Mouse (Mus musculus) hindbrain, embryonic 10.5 days (tissue): ENCODE results near the gene Polr2l. TPM values are rescaled to one million over a fixed set of nuclear protein-coding genes. Genes with fewer than 3 reads are reported as not detected.

Source experiments
- DNase-seq: peaks from one replicate; pipeline ENCODE4 v3.0.0-alpha.2; 2017; ENCODE audit warnings: low spot score
- H3K27ac ChIP-seq: fragments of 300-500 bp; sonication (generic); 2 replicates; pipeline ENCODE4 v1.5.1; 2016; ENCODE audit warnings: mild to moderate bottlenecking, moderate library complexity
- H3K27me3 ChIP-seq: fragments of 300-500 bp; sonication (generic); 2 replicates; pipeline ENCODE4 v1.6.1; 2016; ENCODE audit warnings: mild to moderate bottlenecking; ENCODE audit not compliant: poor library complexity, insufficient read depth, severe bottlenecking
- H3K36me3 ChIP-seq: fragments of 300-500 bp; sonication (generic); 2 replicates; pipeline ENCODE4 v1.6.1; 2016; ENCODE audit warnings: mild to moderate bottlenecking, moderate library complexity
- H3K4me1 ChIP-seq: fragments of 300-500 bp; sonication (generic); replicated peaks from 2 replicates; pipeline ENCODE4 v1.6.1; 2016; ENCODE audit warnings: mild to moderate bottlenecking
- H3K4me3 ChIP-seq: fragments of 300-500 bp; sonication (generic); 2 replicates; pipeline ENCODE4 v1.5.1; 2016; ENCODE audit warnings: mild to moderate bottlenecking, moderate library complexity
- H3K9me3 ChIP-seq: fragments of 300-500 bp; sonication (generic); 2 replicates; pipeline ENCODE4 v1.6.1; 2016; ENCODE audit warnings: mild to moderate bottlenecking, moderate library complexity
- WGBS: fragments of 180-500 bp; shearing (Covaris S2); methylation state at CpG from one replicate; pipeline ENCODE4 v1.1.7; 2016; 5-methylcytosine and 5-hydroxymethylcytosine counted together
- polyA plus RNA-seq: library from polyadenylated mRNA; unstranded; fragments of >200 nt; fragmentation: Nextera tagmentation; extraction: Ambion mirVana; gene quantifications from 2 replicates; pipeline ENCODE4 v1.2.1, GENCODE M21; 2016

The Polr2l gene
- polyA plus RNA-seq, result 89.5 and 90.0 TPM in 2 replicates

DNA sequence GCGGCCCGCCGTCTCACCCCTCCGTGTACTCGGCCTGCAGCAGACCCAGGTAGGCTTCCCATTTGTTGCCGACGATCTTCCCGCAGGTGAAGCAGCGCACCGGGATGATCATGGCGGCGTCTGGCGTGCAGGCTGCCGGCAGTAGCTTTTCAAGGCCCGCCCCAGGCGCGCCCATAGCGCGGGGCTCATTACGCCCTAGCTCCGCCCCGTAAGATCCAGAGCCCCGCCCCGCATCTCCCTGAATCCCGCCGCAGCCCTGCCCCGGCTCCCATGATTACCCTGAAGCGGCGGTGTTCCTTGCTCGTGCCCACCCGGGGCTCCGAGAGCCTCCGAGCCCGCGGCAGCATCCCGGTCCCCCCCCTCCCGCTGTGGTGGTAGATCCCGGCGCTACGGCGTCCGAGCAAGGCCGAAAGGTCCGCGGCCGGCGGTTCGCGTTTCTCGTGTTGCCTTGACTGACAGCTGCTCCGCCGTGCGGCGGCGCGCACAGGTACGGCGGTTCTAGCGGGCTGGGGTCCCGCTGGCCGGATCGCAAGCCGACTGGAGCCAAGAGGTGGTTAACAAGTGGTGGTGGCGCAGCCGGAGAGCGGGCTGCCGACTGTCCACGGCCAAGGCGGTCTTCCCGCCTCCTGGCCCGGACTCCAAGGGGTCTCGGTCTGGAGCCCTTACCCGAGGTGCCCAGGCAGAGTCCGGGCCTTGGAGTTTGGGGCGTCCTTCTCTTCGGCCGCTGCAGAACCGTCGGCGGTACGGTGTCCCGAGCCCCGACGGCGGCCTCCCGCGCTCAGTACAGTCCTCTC is at the start of gene Polr2l, which contains the start of gene Tspan4:
TSS of gene Polr2l (minus strand) at position 122 of the 794 bp plus-strand sequence.
TSS of gene Tspan4 (plus strand) at position 230 of the 794 bp plus-strand sequence.
- Histone ChIP-seq H3K4me1 (peaks cover 51% of the 10 kb centered on the region), H3K27me3 (peaks cover 26% of the 10 kb centered on the region), H3K4me3 (peak within 1 kb of the TSS; percentile 65), H3K36me3 (peaks cover 28% of the 10 kb centered on the region), H3K9me3 (no peaks in the 10 kb centered on the region), H3K27ac (peak within 1 kb of the TSS; percentile 99)
- peak; percentile 90 for DNase-seq
- under 1% methylated on average over 87 of the region's 87 CpGs for WGBS

DNA sequence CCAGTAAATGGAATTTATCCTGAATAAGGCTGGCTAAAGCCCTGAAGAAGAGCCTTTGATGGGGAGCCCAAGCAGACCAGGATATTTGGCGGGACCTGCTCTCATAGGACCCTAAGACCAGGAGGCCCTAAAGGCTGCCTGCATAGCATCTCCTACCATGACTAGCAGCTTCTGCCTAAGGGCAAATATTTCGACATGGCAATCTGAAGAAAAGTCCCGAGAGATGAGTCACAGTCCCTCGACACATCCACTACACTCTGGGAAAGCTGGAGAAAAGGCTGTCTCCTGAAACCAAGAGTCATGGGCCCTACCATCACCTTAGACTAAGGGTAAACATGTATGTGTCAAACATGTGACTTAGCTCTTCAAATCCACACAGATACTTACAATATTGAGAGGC is 49.3 kb upstream of the Polr2l start:
- Histone ChIP-seq H3K4me1 (0 out of 2 replicates have a peak, but pooled peaks cover 3% of the 10 kb centered on the region), H3K9me3 (no peaks in the 10 kb centered on the region), H3K27me3 (no peaks in the 10 kb centered on the region), H3K36me3 (peaks cover 30% of the 10 kb centered on the region), H3K4me3 (no peak overlapping the region), H3K27ac (no peak overlapping the region)
- 91% methylated on average over 4 of the region's 4 CpGs for WGBS
- no peak for DNase-seq

DNA sequence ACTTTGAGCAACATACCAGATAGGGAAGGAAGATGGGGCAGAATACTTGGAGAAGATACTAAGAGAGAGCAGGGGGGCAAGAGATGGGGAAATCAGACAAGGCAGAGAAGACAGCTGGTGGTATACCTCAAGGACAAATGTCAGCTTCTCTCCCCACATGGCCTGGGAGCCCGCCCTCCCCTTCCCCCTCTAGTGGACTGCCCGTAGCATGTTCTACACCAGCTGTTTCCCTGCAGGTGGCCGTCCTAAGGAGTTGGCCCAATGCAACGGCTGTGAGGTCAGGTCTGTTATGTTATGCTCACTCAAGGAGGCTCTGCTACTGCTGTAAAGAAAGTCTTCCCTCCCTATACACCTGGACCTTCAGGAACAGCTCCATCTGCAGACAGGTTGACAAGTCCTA is 48.1 kb upstream of the Polr2l start:
- DNase-seq, result no peak
- H3K9me3 ChIP-seq, result no peaks in the 10 kb centered on the region
- H3K27me3 ChIP-seq, result no peaks in the 10 kb centered on the region
- H3K27ac ChIP-seq, result no peak overlapping the region
- H3K36me3 ChIP-seq, result peaks cover 19% of the 10 kb centered on the region
- no peak overlapping the region for H3K4me3 ChIP-seq
- 0 out of 2 replicates have a peak, but pooled peaks cover 3% of the 10 kb centered on the region for H3K4me1 ChIP-seq
- WGBS, result 38% methylated on average over 4 of the region's 4 CpGs

DNA sequence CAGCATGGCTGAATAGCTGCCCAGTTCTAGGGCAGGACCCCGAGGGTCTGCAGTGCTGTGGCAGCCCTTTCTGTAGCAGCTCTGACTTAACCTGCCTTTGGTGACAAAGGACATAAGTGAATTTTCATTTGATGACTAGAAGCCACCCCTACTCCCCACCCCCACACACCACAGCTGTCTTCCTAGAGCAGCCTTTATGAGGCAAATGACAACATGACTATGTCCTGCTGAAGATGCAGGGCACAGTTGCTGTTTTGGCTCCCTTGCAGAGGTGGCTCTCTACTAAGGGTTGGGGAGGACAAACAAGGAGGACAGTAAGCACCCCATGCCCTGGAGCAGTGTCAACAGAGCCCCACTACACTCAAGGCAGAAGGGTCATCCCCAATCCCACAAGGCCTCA is 44.9 kb upstream of the Polr2l start:
- peaks cover 22% of the 10 kb centered on the region for H3K36me3 ChIP-seq
- no peaks in the 10 kb centered on the region for H3K9me3 ChIP-seq
- WGBS, result 91% methylated on average over 1 of the region's 1 CpGs

DNA sequence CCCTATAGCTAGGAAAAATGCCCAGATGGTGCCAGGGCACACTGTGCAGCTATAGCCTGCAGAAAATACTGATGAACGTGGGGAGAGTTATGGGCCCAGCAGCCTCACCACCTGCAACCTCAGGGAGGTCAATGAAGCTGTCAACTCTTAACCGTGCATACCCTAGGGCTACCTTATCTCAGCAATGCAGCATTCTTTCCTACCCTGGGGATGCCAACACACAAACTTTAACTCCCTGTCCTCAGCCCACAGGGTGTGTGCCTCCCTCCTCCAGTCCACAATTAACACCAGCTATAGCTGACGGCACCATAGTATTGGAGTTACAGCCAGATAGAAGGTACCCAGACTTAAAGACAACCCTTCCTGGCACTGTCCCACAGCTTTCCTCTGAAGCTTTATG is 44.0 kb upstream of the Polr2l start:
- 81% methylated on average over 3 of the region's 3 CpGs for WGBS
- 0 out of 2 replicates have a peak, but pooled peaks cover 3% of the 10 kb centered on the region for H3K4me1 ChIP-seq
- no peak for DNase-seq
- 0 out of 2 replicates have a peak overlapping the region, but pooled peaks have one; percentile 16 for H3K27ac ChIP-seq
- H3K27me3 ChIP-seq, result no peaks in the 10 kb centered on the region
- no peak overlapping the region for H3K4me3 ChIP-seq
- H3K9me3 ChIP-seq, result no peaks in the 10 kb centered on the region
- peaks cover 27% of the 10 kb centered on the region for H3K36me3 ChIP-seq

More for the DNA sequence above, 44.9 kb upstream of the Polr2l start:
- 0 out of 2 replicates have a peak, but pooled peaks cover 3% of the 10 kb centered on the region for H3K4me1 ChIP-seq
- H3K27me3 ChIP-seq, result no peaks in the 10 kb centered on the region
- no peak for DNase-seq
- no peak overlapping the region for H3K4me3 ChIP-seq
- H3K27ac ChIP-seq, result peak overlapping the region; percentile 25; the same call in 1 of the 2 replicates

DNA sequence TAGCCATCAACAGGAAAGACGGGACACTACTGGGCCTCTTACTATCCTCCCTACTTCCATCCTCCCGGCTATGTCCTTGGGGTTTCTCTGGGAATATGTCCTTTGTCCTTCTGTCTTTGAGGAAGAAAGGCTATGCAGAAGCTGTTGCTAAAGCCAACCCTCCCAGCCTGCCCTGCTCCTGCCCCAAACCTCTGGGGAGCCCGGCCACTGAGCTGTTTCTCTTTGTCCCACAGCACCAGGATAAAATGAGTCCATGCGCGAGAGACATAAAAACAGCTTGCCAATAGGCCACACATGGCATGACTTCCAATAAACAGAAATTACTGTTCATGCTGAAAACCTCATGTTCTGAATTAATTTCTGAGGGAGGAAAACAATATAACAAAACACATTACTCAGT is 43.4 kb upstream of the Polr2l start:
- H3K27ac ChIP-seq, result no peak overlapping the region
- WGBS, result 86% methylated on average over 5 of the region's 5 CpGs
- H3K4me3 ChIP-seq, result no peak overlapping the region
- DNase-seq, result no peak
- H3K4me1 ChIP-seq, result 0 out of 2 replicates have a peak, but pooled peaks cover 3% of the 10 kb centered on the region
- peaks cover 31% of the 10 kb centered on the region for H3K36me3 ChIP-seq
- H3K9me3 ChIP-seq, result no peaks in the 10 kb centered on the region
- no peaks in the 10 kb centered on the region for H3K27me3 ChIP-seq

DNA sequence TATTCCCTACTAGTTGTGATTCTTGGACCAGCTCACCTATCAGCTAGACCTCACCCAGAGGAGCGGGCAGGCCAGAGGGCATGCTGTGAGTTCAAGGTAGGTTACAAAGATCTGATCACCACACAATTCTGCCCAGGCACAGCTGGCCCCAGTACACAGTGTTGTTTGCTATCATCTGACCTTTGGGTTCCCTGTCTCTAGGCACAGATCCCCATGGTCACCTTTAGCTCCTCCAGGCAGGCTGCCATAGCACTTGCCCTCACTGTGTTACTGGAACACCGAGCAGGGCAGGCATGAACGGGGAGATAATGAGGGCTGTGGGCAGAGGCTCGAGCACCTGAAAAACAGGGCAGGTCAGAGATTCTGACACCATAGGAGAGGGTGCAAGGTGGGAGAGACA is 42.7 kb upstream of the Polr2l start:
- Histone ChIP-seq H3K4me3 (no peak overlapping the region), H3K27ac (no peak overlapping the region), H3K4me1 (0 out of 2 replicates have a peak, but pooled peaks cover 3% of the 10 kb centered on the region), H3K36me3 (peaks cover 31% of the 10 kb centered on the region), H3K9me3 (no peaks in the 10 kb centered on the region), H3K27me3 (no peaks in the 10 kb centered on the region)
- WGBS, result 91% methylated on average over 4 of the region's 4 CpGs
- no peak for DNase-seq

DNA sequence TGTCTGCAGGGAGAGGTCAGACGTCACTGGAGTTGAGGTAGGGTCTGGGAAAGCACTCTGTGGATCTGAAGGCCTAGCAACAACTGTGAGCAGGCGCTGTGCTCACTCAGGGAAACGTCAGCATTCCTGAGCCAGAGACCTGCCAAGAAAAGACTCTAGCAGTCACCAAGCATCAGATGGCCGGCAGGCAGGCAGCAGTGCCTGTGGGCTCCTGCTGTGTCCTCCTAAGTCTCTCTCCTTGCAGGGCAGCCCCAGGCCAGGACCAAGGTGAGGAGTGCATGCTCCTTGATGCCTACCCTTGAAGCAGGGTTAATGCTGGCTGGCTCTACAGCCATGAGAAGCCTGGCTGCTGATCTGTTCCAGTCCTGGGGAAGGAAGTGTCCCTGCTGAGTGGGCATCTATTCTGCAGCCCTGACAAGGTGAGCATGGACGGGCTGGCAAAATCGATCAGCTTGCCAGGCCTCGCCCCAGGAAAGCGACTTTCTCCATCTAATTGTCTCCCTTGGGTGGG is 35.8 kb upstream of the Polr2l start:
- Histone ChIP-seq H3K27me3 (no peaks in the 10 kb centered on the region), H3K27ac (peak overlapping the region; percentile 50; the same call in 1 of the 2 replicates), H3K36me3 (peaks cover 50% of the 10 kb centered on the region), H3K4me1 (peaks cover 26% of the 10 kb centered on the region), H3K9me3 (no peaks in the 10 kb centered on the region), H3K4me3 (no peak overlapping the region)
- 67% methylated on average over 8 of the region's 8 CpGs for WGBS
- DNase-seq, result no peak

DNA sequence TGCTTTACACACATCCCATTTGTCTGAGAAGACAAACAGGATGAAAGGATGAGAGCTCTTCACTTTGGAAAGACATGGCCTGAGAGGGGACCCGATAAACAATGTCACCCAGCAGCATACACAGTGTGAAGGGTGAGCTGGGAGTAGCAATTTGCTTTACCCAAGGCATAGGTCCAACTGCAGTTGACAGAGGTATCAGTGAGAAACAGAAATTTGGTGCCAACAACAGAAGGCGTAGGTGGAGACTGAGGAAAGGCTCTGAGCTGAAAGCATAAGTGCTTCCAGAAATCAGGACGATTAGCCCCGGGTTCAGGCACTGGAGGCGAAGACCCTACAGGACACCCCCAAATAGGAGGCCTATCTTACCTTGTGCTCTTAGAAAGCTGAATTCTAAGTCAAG is 35.3 kb upstream of the Polr2l start:
- Histone ChIP-seq H3K36me3 (peaks cover 46% of the 10 kb centered on the region), H3K9me3 (no peaks in the 10 kb centered on the region), H3K4me1 (peaks cover 26% of the 10 kb centered on the region), H3K27me3 (no peaks in the 10 kb centered on the region), H3K4me3 (no peak overlapping the region), H3K27ac (no peak overlapping the region)
- no peak for DNase-seq
- 92% methylated on average over 5 of the region's 5 CpGs for WGBS

DNA sequence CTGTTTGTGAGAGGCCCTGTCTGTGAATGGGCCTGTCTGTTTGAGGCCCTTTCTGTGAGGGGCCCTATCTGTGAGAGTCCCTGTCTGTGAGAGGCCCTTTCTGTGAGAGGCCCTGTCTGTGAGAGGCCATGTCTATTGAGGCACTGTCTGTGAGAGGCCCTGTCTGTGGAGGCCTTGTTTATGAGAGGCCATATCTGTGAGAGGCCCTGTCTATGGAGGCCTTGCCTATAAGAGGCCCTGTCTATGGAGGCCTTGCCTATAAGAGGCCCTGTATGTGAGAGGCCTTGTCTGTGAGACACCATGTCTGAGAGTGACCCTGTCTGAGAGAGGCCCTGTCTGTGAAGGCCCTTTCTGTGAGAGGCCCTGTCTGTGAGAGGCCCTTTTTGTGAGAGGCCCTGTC is 33.2 kb upstream of the Polr2l start:
- Histone ChIP-seq H3K36me3 (peaks cover 32% of the 10 kb centered on the region), H3K9me3 (no peaks in the 10 kb centered on the region), H3K4me1 (peaks cover 26% of the 10 kb centered on the region), H3K27ac (peak overlapping the region; percentile 83), H3K27me3 (no peaks in the 10 kb centered on the region), H3K4me3 (no peak overlapping the region)
- DNase-seq, result peak; percentile 15

DNA sequence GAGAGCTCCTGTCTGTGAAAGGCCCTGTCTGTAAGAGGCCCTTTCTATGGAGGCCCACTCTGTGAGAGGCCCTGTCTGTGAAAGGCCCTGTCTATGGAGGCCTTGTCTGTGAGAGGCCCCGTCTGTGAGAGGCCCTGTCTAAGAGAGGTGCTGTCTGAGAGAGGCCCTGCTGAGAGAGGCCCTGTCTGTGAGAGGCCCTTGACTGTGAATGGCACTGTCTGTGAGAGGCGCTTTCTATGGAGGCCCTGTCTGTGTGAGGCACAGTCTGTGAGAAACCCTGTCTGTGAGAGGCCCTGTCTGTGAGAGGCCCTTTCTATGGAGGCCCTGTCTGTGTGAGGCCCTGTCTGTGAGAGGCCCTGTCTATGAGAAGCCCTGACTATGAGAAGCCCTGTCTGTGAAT is 31.3 kb upstream of the Polr2l start:
- no peak for DNase-seq
- H3K27ac ChIP-seq, result peak overlapping the region; percentile 83
- peaks cover 25% of the 10 kb centered on the region for H3K4me1 ChIP-seq
- H3K36me3 ChIP-seq, result peaks cover 43% of the 10 kb centered on the region
- H3K4me3 ChIP-seq, result no peak overlapping the region
- no peaks in the 10 kb centered on the region for H3K9me3 ChIP-seq
- 77% methylated on average over 2 of the region's 2 CpGs for WGBS
- no peaks in the 10 kb centered on the region for H3K27me3 ChIP-seq

DNA sequence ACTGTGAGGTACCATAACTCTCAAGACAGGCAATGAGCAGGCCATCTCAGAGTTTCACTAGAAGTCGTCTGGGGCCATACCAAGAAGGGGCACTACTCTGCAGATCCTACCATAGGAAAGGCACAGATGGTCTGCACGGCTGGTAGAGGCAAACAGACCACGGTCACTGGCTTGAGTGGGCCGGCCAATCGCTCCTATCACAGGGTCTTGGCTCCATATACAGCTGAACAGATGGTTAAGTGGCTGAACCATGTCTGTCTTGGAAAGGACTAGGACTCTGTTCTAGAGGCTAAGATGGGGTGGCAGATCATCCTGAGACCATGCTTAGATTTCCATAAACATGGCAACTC is 27.6 kb upstream of the Polr2l start:
- Histone ChIP-seq H3K36me3 (peaks cover 37% of the 10 kb centered on the region), H3K4me3 (no peak overlapping the region), H3K4me1 (0 out of 2 replicates have a peak, but pooled peaks cover 6% of the 10 kb centered on the region), H3K9me3 (no peaks in the 10 kb centered on the region), H3K27ac (no peak overlapping the region), H3K27me3 (no peaks in the 10 kb centered on the region)
- DNase-seq, result no peak
- 95% methylated on average over 5 of the region's 5 CpGs for WGBS
